Mouse (Mus musculus): ENCODE data around the gene Ugt1a1.

- no peak for TF ChIP-seq POLR2A (IDR thresholded peaks at IDR 0.05; ENCODE audit: extremely low read depth, insufficient read depth, low read length)
- no peak for TF ChIP-seq CTCF (IDR thresholded peaks at IDR 0.05; ENCODE audit: low read depth, low read length)
These were observed 35.9 kb downstream of the Ugt1a1 start for GRCm38 (mm10) chr1:88247660-88248059.

Measured in liver, adult 2 months (tissue).